Mouse (Mus musculus) left cerebral cortex, postnatal 4 days (tissue): ENCODE measurements around the gene Olfr1323. TPM values are rescaled to one million over a fixed set of nuclear protein-coding genes. Genes with fewer than 3 reads are reported as not detected.

Experiments
- DNase-seq: peaks from one replicate; pipeline ENCODE4 v3.0.0-alpha.2; 2022
- intact Hi-C: fragments of 180-260 bp; cut with DNase I; formaldehyde crosslinking; loops from one replicate; pipeline ENCODE4 v1.15.1; 2025
- total RNA-seq, 2 experiments: library from RNA; stranded (reverse); gene quantifications; 2 replicates each; pipeline ENCODE4 v1.2.3; 2021

Olfr1323 gene
- not detected for total RNA-seq

DNA sequence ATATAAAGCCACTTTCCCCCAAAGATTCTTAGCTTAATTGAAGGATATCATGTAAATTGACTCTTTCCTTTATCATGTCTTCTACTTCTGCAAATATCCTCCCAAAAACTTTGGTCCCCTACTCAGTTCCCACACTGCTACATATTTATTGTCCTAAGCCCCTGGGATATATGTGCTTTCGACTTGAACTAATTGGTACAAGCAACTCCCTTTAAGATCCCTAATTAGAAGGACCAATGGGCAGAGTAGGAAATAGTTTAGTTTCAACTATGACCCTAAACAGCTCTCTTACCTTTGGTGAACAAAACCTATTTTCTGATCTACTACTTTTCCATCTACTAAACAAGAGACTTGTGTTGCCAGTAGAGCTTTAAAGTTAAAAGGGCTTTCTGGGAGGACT, at the start of gene Olfr1323:
Olfr1323 (minus strand) TSS at position 101 of the 400 bp plus-strand sequence.
- intact Hi-C loops: no loop called here
- DNase-seq: no peak

DNA sequence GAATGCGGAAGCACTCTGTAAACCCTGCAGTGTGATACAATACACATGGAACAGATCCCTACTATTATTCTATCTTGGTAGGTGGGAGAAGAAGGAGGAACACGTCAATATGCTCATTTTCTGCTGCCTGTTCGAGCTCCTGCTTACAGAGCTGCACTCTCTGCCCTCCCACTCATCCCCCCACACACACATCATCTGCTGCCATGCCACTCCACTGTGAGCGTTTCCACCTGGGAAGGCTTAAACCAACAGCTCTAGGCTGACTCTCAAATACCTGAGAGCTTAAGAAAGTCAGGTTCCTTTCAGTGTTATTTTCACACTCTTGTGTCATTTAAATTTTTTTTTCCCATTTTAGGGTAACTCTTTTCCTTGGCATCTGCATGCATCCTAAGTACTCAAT, 6.9 kb downstream of the Olfr1323 start:
- intact Hi-C loops: no loop called here
- no peak for DNase-seq

Other genes with a start within 250 kb of the Olfr1323 start
- 1 to 10 TPM; 4.0 to 9.4 TPM for gene Igsf1, start 221.6 kb downstream of the Olfr1323 start, total RNA-seq
- gene Olfr1322, start 127.9 kb downstream of the Olfr1323 start, total RNA-seq: not detected